Mouse (Mus musculus) cerebellum, adult 18-20 months (tissue): Measurements from ENCODE around the gene Zfp936.
"Not testable (repeated sequence)": the region's sequence is repeated elsewhere in the genome, so short reads cannot be mapped to it uniquely, and the experiment has no call there.

Experiments
- DNase-seq, 2 experiments: peaks; one replicate each; pipeline ENCODE4 v3.0.0; 2021

Zfp936 gene

GRCm38 (mm10) chr7:43113929-43114328, at the start of gene Zfp936:
Zfp936 (plus strand) TSS chr7:43114229.
- not testable (repeated sequence) for DNase-seq

GRCm38 (mm10) chr7:43077831-43078230, 36.2 kb upstream of the Zfp936 start:
- DNase-seq, result no peak

GRCm38 (mm10) chr7:43128691-43129090, 14.7 kb downstream of the Zfp936 start:
- DNase-seq, result not testable (repeated sequence)

GRCm38 (mm10) chr7:43164121-43164520, 50.1 kb downstream of the Zfp936 start:
- not testable (repeated sequence) for DNase-seq

- DNase-seq, result not testable (repeated sequence)
These were observed 53.1 kb downstream of the Zfp936 start for GRCm38 (mm10) chr7:43167101-43167500.

- not testable (repeated sequence) for DNase-seq
These were observed 53.8 kb downstream of the Zfp936 start for GRCm38 (mm10) chr7:43167811-43168210.

- not testable (repeated sequence) for DNase-seq
These were observed 54.2 kb downstream of the Zfp936 start for GRCm38 (mm10) chr7:43168212-43168611.

GRCm38 (mm10) chr7:43177003-43177702, 63.1 kb downstream of the Zfp936 start:
- DNase-seq, result no peak

- DNase-seq, result not testable (repeated sequence)
These were observed 99.8 kb downstream of the Zfp936 start for GRCm38 (mm10) chr7:43213781-43214180.
